Mouse (Mus musculus) Muller cell, postnatal 12 days (primary cell): ENCODE results near the gene Wdr91.

Experiments
- DNase-seq: peaks from one replicate; pipeline ENCODE4 v3.0.0-alpha.2; 2015; ENCODE audit errors: inconsistent ontology term

Wdr91 gene

GRCm38 (mm10) chr6:34919146-34919545, 8.5 kb upstream of the Wdr91 start:
- no peak for DNase-seq

- DNase-seq = no peak
These were observed 3.8 kb upstream of the Wdr91 start for GRCm38 (mm10) chr6:34914462-34914861.

- no peak for DNase-seq
These were observed 2.8 kb upstream of the Wdr91 start for GRCm38 (mm10) chr6:34913341-34914040.

GRCm38 (mm10) chr6:34909631-34910345, 888 bp downstream of the Wdr91 start:
- DNase-seq = no peak

- DNase-seq = no peak
These were observed 2.9 kb downstream of the Wdr91 start for GRCm38 (mm10) chr6:34907696-34908260.

GRCm38 (mm10) chr6:34907121-34907614, 3.5 kb downstream of the Wdr91 start:
- DNase-seq = no peak

GRCm38 (mm10) chr6:34906661-34907060, 4.0 kb downstream of the Wdr91 start:
- DNase-seq = no peak

- DNase-seq = no peak
These were observed 4.6 kb downstream of the Wdr91 start for GRCm38 (mm10) chr6:34906125-34906524.

- DNase-seq = no peak
These were observed 6.3 kb downstream of the Wdr91 start for GRCm38 (mm10) chr6:34904361-34904760.

- no peak for DNase-seq
These were observed 6.8 kb downstream of the Wdr91 start for GRCm38 (mm10) chr6:34903851-34904250.

GRCm38 (mm10) chr6:34903441-34903840, 7.2 kb downstream of the Wdr91 start:
- DNase-seq = no peak

GRCm38 (mm10) chr6:34902578-34902977, 8.1 kb downstream of the Wdr91 start:
- no peak for DNase-seq

GRCm38 (mm10) chr6:34901911-34902444, 8.7 kb downstream of the Wdr91 start:
- no peak for DNase-seq

GRCm38 (mm10) chr6:34900990-34901389, 9.7 kb downstream of the Wdr91 start:
- DNase-seq = no peak

GRCm38 (mm10) chr6:34899127-34899526, 11.5 kb downstream of the Wdr91 start:
- no peak for DNase-seq

GRCm38 (mm10) chr6:34896168-34896780, 14.4 kb downstream of the Wdr91 start:
- no peak for DNase-seq

GRCm38 (mm10) chr6:34895569-34895968, 15.1 kb downstream of the Wdr91 start:
- no peak for DNase-seq

- no peak for DNase-seq
These were observed 21.5 kb downstream of the Wdr91 start for GRCm38 (mm10) chr6:34889185-34889584.

GRCm38 (mm10) chr6:34887131-34887850, 23.4 kb downstream of the Wdr91 start:
- DNase-seq = peak; percentile 71

- DNase-seq = no peak
These were observed 26.0 kb downstream of the Wdr91 start for GRCm38 (mm10) chr6:34884724-34885123.

GRCm38 (mm10) chr6:34879911-34880475, 30.7 kb downstream of the Wdr91 start:
- no peak for DNase-seq
